Mouse (Mus musculus) A20 (cell line): ENCODE data around the gene Rnf19b.

ENCODE experiments used
- DNase-seq: peaks from one replicate; pipeline ENCODE4 v3.0.0-alpha.2; 2011; ENCODE audit warnings: low read depth, low spot score

Gene Rnf19b

GRCm38 (mm10) chr4:129068848-129069247 is 10.8 kb downstream of the Rnf19b start:
- no peak for DNase-seq

- DNase-seq: no peak
Observed at GRCm38 (mm10) chr4:129079126-129079525, 21.1 kb downstream of the Rnf19b start.

GRCm38 (mm10) chr4:129081041-129081440 is 23.0 kb downstream of the Rnf19b start:
- no peak for DNase-seq

- DNase-seq: no peak
Observed at GRCm38 (mm10) chr4:129081512-129081911, 23.4 kb downstream of the Rnf19b start.

GRCm38 (mm10) chr4:129081939-129082338 is 23.9 kb downstream of the Rnf19b start:
- no peak for DNase-seq

- peak; percentile 80 for DNase-seq
Observed at GRCm38 (mm10) chr4:129082379-129083115, 24.5 kb downstream of the Rnf19b start.

GRCm38 (mm10) chr4:129084896-129085295 is 26.8 kb downstream of the Rnf19b start:
- DNase-seq: no peak

GRCm38 (mm10) chr4:129086078-129086477 is 28.0 kb downstream of the Rnf19b start:
- peak; percentile 71 for DNase-seq

GRCm38 (mm10) chr4:129087850-129088249 is 29.8 kb downstream of the Rnf19b start:
- no peak for DNase-seq

- no peak for DNase-seq
Observed at GRCm38 (mm10) chr4:129095276-129095675, 37.2 kb downstream of the Rnf19b start.

- no peak for DNase-seq
Observed at GRCm38 (mm10) chr4:129097006-129097405, 38.9 kb downstream of the Rnf19b start.

GRCm38 (mm10) chr4:129102133-129102829 is 44.2 kb downstream of the Rnf19b start:
- DNase-seq: no peak

GRCm38 (mm10) chr4:129105356-129105755 is 47.3 kb downstream of the Rnf19b start, which contains the start of gene Tmem54:
TSS of gene Tmem54 (plus strand) at chr4:129105548.
- no peak for DNase-seq

- DNase-seq: no peak
Observed at GRCm38 (mm10) chr4:129106073-129106472, 48.0 kb downstream of the Rnf19b start.

GRCm38 (mm10) chr4:129107348-129107899 is 49.4 kb downstream of the Rnf19b start:
- no peak for DNase-seq

- DNase-seq: no peak
Observed at GRCm38 (mm10) chr4:129108624-129109023, 50.6 kb downstream of the Rnf19b start.

GRCm38 (mm10) chr4:129110804-129111203 is 52.7 kb downstream of the Rnf19b start:
- no peak for DNase-seq

GRCm38 (mm10) chr4:129111350-129111749 is 53.3 kb downstream of the Rnf19b start:
- peak; percentile 43 for DNase-seq

- DNase-seq: no peak
Observed at GRCm38 (mm10) chr4:129112231-129112630, 54.2 kb downstream of the Rnf19b start.

GRCm38 (mm10) chr4:129113083-129113988 is 55.3 kb downstream of the Rnf19b start:
- DNase-seq: peak; percentile 96

GRCm38 (mm10) chr4:129116703-129117102 is 58.6 kb downstream of the Rnf19b start:
- no peak for DNase-seq
